Mouse (Mus musculus): ENCODE data around the gene Pon2.
A peak's percentile ranks its signal among the peaks of the same experiment; 100 is the strongest.
"Not testable (repeated sequence)": the region's sequence is repeated elsewhere in the genome, so short reads cannot be mapped to it uniquely, and the experiment has no call there.

The Pon2 gene

GRCm38 (mm10) chr6:5291450-5291849 is 6.8 kb downstream of the Pon2 start:
- no peak for DNase-seq

GRCm38 (mm10) chr6:5287919-5288318 is 10.3 kb downstream of the Pon2 start:
- no peak for DNase-seq

GRCm38 (mm10) chr6:5287392-5287791 is 10.9 kb downstream of the Pon2 start:
- no peak for DNase-seq

GRCm38 (mm10) chr6:5282418-5282817 is 15.8 kb downstream of the Pon2 start:
- DNase-seq = no peak

DNA sequence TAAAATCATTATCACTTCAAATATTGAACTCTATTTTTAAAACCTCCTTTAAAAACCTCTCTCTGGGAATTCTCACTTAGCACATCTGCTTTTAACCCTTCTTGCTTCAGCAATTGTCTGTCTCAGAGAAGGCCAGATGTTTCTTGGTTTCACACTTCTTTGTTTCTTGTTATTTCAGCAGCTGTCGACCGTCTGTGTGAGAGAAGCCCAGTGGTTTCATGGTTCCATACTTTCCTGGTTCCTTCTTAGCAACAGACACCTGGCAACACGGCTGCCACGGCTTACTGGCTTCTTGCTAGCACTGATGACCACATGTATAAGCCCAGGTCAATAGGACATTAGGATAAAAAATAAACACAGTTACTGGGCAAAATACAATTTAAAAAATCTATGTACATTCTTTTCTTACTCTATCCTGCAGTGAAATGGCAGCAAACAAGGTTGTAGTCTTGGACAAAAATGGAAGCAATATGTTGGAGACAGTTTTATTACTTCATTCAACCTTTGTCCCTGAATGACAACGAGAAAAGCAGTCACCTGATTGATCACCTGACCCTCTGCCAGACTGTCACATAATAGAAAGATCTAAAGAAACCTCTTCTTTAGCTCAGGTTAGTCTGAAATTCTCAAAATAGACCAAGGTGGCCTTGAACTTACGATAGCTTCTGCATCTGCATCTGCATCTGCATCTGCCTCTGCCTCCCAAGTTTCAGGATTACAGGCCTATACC is 17.5 kb downstream of the Pon2 start:
- DNase-seq = no peak

GRCm38 (mm10) chr6:5277972-5278371 is 20.3 kb downstream of the Pon2 start:
- DNase-seq = no peak

DNA sequence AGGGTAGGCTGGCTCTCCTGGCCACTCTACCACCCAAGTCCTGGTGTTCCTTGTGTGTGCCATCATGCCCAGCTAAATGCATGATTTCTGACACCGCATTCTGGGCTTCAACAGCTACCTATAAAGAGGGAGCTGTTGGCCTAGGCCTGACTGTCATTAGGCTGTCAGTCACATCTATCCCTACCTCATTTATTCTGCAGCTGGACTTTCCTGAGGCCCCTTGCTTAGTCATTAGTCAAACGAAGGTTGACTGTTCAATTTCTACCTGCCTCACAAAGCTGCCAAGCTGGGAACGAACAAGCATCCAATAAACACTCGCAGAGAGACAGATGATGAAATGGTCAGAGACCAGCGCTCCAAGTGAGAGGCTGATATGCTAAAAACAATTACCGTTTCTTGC is 28.6 kb downstream of the Pon2 start:
- no peak for DNase-seq

DNA sequence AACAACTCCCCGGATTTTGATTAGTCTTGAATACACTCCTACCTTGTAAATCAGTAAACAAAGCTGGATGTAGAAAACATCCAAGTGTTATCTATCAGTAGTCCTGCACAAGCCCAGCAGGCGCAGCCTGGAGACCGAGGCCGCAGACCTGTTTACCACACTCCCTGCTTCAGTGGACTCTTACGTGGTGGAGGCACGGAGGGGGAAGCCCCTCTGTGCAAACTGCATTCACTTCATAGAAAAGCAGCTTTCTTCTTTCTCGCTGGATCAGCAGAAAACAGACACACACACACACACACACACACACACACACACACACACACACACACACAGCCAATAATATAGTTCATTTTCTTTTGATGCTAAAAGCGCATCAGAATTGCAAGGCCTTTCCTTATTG is 33.5 kb downstream of the Pon2 start:
- DNase-seq = no peak

DNA sequence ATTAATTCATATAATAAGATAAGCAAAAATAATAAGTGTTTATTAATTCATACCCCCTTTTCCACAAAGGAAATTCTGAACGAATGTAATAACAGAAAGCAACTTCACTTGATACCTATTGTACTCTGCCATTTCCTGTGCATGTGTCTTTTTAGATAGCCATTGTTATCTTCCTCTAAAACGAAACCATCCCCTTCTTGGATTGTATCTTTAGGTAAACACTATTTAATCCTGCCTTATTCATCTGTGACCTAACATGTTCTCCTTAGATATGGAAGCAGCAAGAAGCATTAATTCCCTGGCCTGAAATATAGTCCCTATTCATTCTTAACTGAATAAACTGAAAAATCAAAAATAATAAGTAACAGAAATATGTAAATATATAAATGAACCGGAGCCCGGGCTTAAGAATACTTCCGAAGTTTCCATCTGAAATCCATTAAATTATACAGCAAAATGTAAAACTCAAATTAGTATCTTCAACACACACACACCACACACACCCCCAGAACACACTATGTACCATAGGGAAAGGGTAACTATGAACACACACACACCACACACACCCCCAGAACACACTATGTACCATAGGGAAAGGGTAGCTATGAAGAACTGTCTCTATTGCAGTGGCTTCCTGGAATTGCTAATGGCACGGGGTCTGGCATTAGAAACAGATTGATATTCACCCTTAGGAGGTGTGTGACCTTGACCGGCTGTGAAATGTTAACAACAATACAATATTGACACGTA is 34.8 kb downstream of the Pon2 start:
- DNase-seq = no peak

- no peak for DNase-seq
These were observed 35.7 kb downstream of the Pon2 start for GRCm38 (mm10) chr6:5262322-5263249.

- peak; percentile 21 to 34 for DNase-seq
These were observed 42.4 kb downstream of the Pon2 start, which contains the start of gene Pon3 for GRCm38 (mm10) chr6:5255722-5256451. Gene Pon3, minus strand, starts transcription at chr6:5256286.

GRCm38 (mm10) chr6:5255291-5255690 is 43.0 kb downstream of the Pon2 start:
- no peak for DNase-seq

GRCm38 (mm10) chr6:5254869-5255268 is 43.4 kb downstream of the Pon2 start:
- no peak for DNase-seq

GRCm38 (mm10) chr6:5245926-5246325 is 52.3 kb downstream of the Pon2 start:
- no peak for DNase-seq

- DNase-seq = no peak
These were observed 59.5 kb downstream of the Pon2 start for GRCm38 (mm10) chr6:5238799-5239198.

- DNase-seq = no peak
These were observed 60.7 kb downstream of the Pon2 start for GRCm38 (mm10) chr6:5237510-5237909.

- no peak for DNase-seq
These were observed 61.3 kb downstream of the Pon2 start for GRCm38 (mm10) chr6:5236843-5237371.

- no peak for DNase-seq
These were observed 63.7 kb downstream of the Pon2 start for GRCm38 (mm10) chr6:5234563-5234962.

DNA sequence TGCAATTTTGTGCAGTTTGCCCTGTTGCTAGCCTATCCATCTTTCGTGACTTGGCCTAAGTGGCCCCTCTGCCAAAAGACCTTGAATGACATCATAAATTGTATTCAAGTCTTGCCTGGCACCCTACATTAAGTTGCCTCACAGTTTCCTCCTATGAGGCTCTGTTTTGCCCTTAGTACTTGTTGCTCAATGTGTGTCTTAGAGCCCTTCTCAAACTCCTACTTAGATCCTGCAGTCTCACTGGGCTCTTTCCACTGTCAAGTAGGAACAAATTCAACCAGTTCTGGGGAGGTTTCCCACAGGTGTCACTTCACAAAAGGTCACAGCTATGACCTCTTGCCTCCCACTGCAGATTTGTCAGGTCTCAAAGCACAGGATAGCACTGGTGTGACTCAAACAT is 64.4 kb downstream of the Pon2 start:
- no peak for DNase-seq

GRCm38 (mm10) chr6:5232022-5232421 is 66.2 kb downstream of the Pon2 start:
- no peak for DNase-seq

GRCm38 (mm10) chr6:5230261-5230660 is 68.0 kb downstream of the Pon2 start:
- DNase-seq = no peak

DNA sequence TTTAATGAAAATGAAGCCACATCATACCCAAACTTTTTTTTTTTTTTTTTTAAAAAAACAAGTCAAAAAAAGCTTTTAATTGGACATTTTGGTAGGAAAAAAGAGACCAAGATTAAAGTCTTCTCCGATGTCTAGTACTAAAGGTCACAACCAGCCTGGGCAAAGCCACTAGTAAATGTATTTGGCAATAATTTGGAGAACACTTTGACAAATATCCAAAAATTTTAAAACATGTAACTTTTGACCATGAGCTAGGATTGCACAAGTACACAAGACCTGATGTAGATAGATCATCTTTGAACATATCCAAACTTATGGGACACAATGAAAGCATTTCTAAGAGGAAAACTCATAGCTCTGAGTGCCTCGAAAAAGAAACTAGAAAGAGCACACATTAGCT is 74.7 kb downstream of the Pon2 start:
- not testable (repeated sequence) for DNase-seq

All from thymus, adult 18-20 months (tissue).